18 mouse cellular contexts compared by ENCODE assay signal in the genomic region with DNA sequence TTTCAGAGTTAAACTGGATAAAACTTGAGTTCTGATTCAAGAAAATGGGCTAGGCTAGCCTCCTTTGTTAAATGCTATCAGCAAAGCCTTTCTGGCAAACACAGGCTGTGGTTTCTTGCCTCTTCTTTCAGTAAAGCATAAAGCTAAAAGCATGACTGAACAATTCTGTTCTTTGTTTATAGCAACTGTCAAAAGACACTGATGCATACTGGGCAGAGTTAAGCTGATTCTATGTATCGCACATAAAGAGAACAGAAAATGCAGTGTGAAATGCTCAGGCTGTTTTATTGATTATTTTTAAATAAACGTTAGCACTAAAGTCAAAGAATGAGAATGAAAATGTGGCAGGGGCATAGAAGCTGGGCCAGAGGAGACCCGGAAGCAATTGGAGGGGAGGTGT.
DNase-seq lines count a peak whose midpoint lies in the region; ATAC-seq and TF ChIP-seq lines count a peak whose summit lies in the region.
"Had no signal": no experiment of that assay in that cellular context is flagged by ENCODE, and none has a peak within 500 bp of the region (broad histone marks: within the 10 kb centered on the region; RNA-seq: fewer than 3 reads in every experiment).

No protein-coding gene starts in this region.

- H3K4me3 ChIP-seq in forebrain, postnatal 0 days (ENCODE audit: low read depth, low read length), result no peak overlapping the region
- H3K4me3 ChIP-seq in forebrain, embryonic 12.5 days (replicated peaks), result no peak overlapping the region
- no peak overlapping the region for H3K4me3 ChIP-seq in midbrain, embryonic 15.5 days
- no peak overlapping the region for H3K4me3 ChIP-seq in midbrain, embryonic 10.5 days
- H3K4me3 ChIP-seq: embryonic facial prominence, embryonic 12.5 days; gastrocnemius, adult 2 months; heart, embryonic 12.5 days; hindbrain, embryonic 10.5 days; hindbrain, embryonic 15.5 days had no signal

- TF ChIP-seq CTCF in forebrain, postnatal 0 days (IDR thresholded peaks at IDR 0.05; ENCODE audit: low read depth), result no peak

- no peaks in the 10 kb centered on the region for H3K27me3 ChIP-seq in forebrain, postnatal 0 days (ENCODE audit: insufficient read depth, low read length)
- H3K27me3 ChIP-seq in forebrain, embryonic 12.5 days, result no peaks in the 10 kb centered on the region
- H3K27me3 ChIP-seq in midbrain, embryonic 15.5 days (replicated peaks), result no peaks in the 10 kb centered on the region
- no peaks in the 10 kb centered on the region for H3K27me3 ChIP-seq in midbrain, embryonic 10.5 days (ENCODE audit: low read depth, poor library complexity, severe bottlenecking)
- H3K27me3 ChIP-seq: embryonic facial prominence, embryonic 12.5 days; heart, embryonic 12.5 days; hindbrain, embryonic 15.5 days had no signal

- ATAC-seq in forebrain, postnatal 0 days, result peak; percentile 94
- no peak for ATAC-seq in forebrain, embryonic 12.5 days (ENCODE audit: low FRiP score)
- ATAC-seq in midbrain, embryonic 15.5 days (replicated peaks), result no peak; the same call in 1 of the 2 replicates
- no peak for ATAC-seq in erythroblast, adult 5-6 weeks (replicated peaks; ENCODE audit: low FRiP score, poor library complexity, severe bottlenecking)
- ATAC-seq: inflammation-experienced regulatory T-cells, adult 6 months had no signal

- no peak overlapping the region for H3K27ac ChIP-seq in forebrain, postnatal 0 days (ENCODE audit: low read depth, low read length)
- no peak overlapping the region for H3K27ac ChIP-seq in forebrain, embryonic 12.5 days
- 0 out of 2 replicates have a peak overlapping the region, but pooled peaks have one; percentile 8 for H3K27ac ChIP-seq in midbrain, embryonic 15.5 days
- no peak overlapping the region for H3K27ac ChIP-seq in midbrain, embryonic 10.5 days (replicated peaks)
- H3K27ac ChIP-seq: embryonic facial prominence, embryonic 12.5 days; gastrocnemius, adult 2 months; hindbrain, embryonic 10.5 days; hindbrain, embryonic 15.5 days had no signal

- no peaks in the 10 kb centered on the region for H3K4me1 ChIP-seq in forebrain, postnatal 0 days (ENCODE audit: insufficient read depth)
- H3K4me1 ChIP-seq in forebrain, embryonic 12.5 days, result peaks cover 2% of the 10 kb centered on the region; the same call in 1 of the 2 replicates
- H3K4me1 ChIP-seq in midbrain, embryonic 15.5 days, result no peaks in the 10 kb centered on the region
- no peaks in the 10 kb centered on the region for H3K4me1 ChIP-seq in midbrain, embryonic 10.5 days
- H3K4me1 ChIP-seq: embryonic facial prominence, embryonic 12.5 days; heart, embryonic 12.5 days; hindbrain, embryonic 10.5 days; hindbrain, embryonic 15.5 days had no signal

- no peaks in the 10 kb centered on the region for H3K9me3 ChIP-seq in forebrain, postnatal 0 days (ENCODE audit: low read length)
- no peaks in the 10 kb centered on the region for H3K9me3 ChIP-seq in forebrain, embryonic 12.5 days
- H3K9me3 ChIP-seq in midbrain, embryonic 15.5 days, result no peaks in the 10 kb centered on the region
- H3K9me3 ChIP-seq in midbrain, embryonic 10.5 days (replicated peaks), result no peaks in the 10 kb centered on the region
- H3K9me3 ChIP-seq: embryonic facial prominence, embryonic 12.5 days; heart, embryonic 12.5 days; hindbrain, embryonic 10.5 days; hindbrain, embryonic 15.5 days had no signal

- no peak overlapping the region for H3K9ac ChIP-seq in forebrain, postnatal 0 days
- H3K9ac ChIP-seq in forebrain, embryonic 12.5 days, result no peak overlapping the region
- H3K9ac ChIP-seq in midbrain, embryonic 15.5 days, result no peak overlapping the region
- H3K9ac ChIP-seq: embryonic facial prominence, embryonic 12.5 days; heart, embryonic 12.5 days; hindbrain, embryonic 15.5 days had no signal

- H3K36me3 ChIP-seq in forebrain, postnatal 0 days (ENCODE audit: insufficient read depth), result no peaks in the 10 kb centered on the region
- no peaks in the 10 kb centered on the region for H3K36me3 ChIP-seq in forebrain, embryonic 12.5 days (replicated peaks)
- H3K36me3 ChIP-seq in midbrain, embryonic 15.5 days (replicated peaks), result no peaks in the 10 kb centered on the region
- H3K36me3 ChIP-seq in midbrain, embryonic 10.5 days, result no peaks in the 10 kb centered on the region
- H3K36me3 ChIP-seq: embryonic facial prominence, embryonic 12.5 days; heart, embryonic 12.5 days; hindbrain, embryonic 10.5 days; hindbrain, embryonic 15.5 days had no signal

- DNase-seq in forebrain, postnatal 0 days, result peak; percentile 47
- DNase-seq in midbrain, embryonic 10.5 days (ENCODE audit: low spot score), result no peak
- DNase-seq in Muller cell, postnatal 12 days (ENCODE audit: inconsistent ontology term), result peak; percentile 7
- DNase-seq: adrenal gland, adult 8-10 months; adrenal gland, postnatal 36 days; cerebellum, adult 11-12 months; cerebellum, adult 9-10 months; cerebellum, postnatal 25 days; gastrocnemius, adult 2 months; gastrocnemius, postnatal 25 days had no signal

- WGBS in forebrain, postnatal 0 days, result 21% methylated on average over 3 of the region's 3 CpGs
- 39% methylated on average over 3 of the region's 3 CpGs for WGBS in forebrain, embryonic 12.5 days
- 29% methylated on average over 3 of the region's 3 CpGs for WGBS in midbrain, embryonic 15.5 days
- WGBS in midbrain, embryonic 10.5 days, result 66% methylated on average over 3 of the region's 3 CpGs

- no peak overlapping the region for H3K4me2 ChIP-seq in forebrain, postnatal 0 days (ENCODE audit: low read depth)
- H3K4me2 ChIP-seq in forebrain, embryonic 12.5 days, result no peak overlapping the region
- no peak overlapping the region for H3K4me2 ChIP-seq in midbrain, embryonic 15.5 days
- H3K4me2 ChIP-seq: embryonic facial prominence, embryonic 12.5 days; heart, embryonic 12.5 days; hindbrain, embryonic 15.5 days had no signal
